Mouse (Mus musculus): ENCODE data around the gene Eomes. TPM values are rescaled to one million over a fixed set of nuclear protein-coding genes. Genes with fewer than 3 reads are reported as not detected.

The Eomes gene
- polyA plus RNA-seq, 1 experiment from 2014 or later: not detected

DNA sequence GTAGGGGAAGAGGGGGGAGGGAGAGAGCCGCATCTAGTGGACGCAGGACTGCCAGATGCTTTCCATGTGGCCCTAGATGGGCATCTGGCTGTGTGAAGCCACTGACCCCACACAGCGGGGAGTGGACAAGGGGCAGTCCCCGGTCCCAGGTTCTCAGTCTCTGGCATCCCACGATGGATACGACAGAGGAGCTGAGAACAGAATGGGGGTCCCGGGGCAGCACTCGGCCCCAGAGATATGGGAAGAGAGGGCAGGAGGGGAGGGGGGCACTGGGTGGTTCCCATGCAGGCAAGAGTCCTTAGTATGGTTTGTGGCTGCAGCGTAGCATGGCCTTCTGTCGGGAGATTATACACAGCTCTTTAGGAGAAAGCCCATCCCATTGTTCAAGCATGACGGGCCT, 45.7 kb downstream of the Eomes start:
- Histone ChIP-seq H3K36me3 (peaks cover 64% of the 10 kb centered on the region), H3K4me2 (no peak overlapping the region), H3K4me3 (replicated peaks) (no peak overlapping the region), H3K9me3 (replicated peaks) (no peaks in the 10 kb centered on the region), H3K27me3 (no peaks in the 10 kb centered on the region), H3K27ac (no peak overlapping the region), H3K4me1 (peaks cover 20% of the 10 kb centered on the region), H3K9ac (no peak overlapping the region)
- 97% methylated on average over 11 of the region's 11 CpGs for WGBS
- no peak for ATAC-seq (replicated peaks; ENCODE audit: low FRiP score)

GRCm38 (mm10) chr9:118527056-118527455, 49.0 kb downstream of the Eomes start:
- no peak for ATAC-seq (replicated peaks; ENCODE audit: low FRiP score)
- 92% methylated on average over 18 of the region's 18 CpGs for WGBS
- H3K27me3 ChIP-seq: no peaks in the 10 kb centered on the region
- H3K27ac ChIP-seq: no peak overlapping the region
- H3K36me3 ChIP-seq: peaks cover 94% of the 10 kb centered on the region
- no peaks in the 10 kb centered on the region for H3K4me1 ChIP-seq
- H3K9me3 ChIP-seq (replicated peaks): no peaks in the 10 kb centered on the region
- no peak overlapping the region for H3K4me3 ChIP-seq (replicated peaks)
- H3K9ac ChIP-seq: no peak overlapping the region
- H3K4me2 ChIP-seq: no peak overlapping the region

DNA sequence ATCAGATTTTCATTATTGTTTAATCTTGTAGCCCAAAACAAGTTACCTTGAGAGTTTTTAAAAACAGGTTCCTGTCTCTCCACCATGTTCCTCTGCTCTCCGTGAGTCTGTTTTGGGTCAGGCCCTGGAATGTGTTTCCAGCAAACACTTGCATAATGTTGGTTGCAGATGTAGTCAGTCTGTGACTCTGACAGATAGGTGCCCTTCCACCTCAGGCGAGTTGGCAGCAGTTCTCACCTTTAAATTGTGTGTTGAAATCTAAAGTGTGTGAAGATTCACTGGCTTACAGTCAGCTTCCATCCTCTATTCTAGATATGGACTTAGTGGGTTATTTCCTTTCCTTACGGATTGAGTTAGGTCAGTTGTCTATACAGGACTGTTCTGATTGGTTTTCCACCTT, 51.8 kb downstream of the Eomes start:
- Histone ChIP-seq H3K4me3 (replicated peaks) (no peak overlapping the region), H3K27me3 (no peaks in the 10 kb centered on the region), H3K36me3 (peaks cover 95% of the 10 kb centered on the region), H3K4me2 (no peak overlapping the region), H3K9ac (no peak overlapping the region), H3K27ac (no peak overlapping the region), H3K4me1 (no peaks in the 10 kb centered on the region), H3K9me3 (replicated peaks) (no peaks in the 10 kb centered on the region)
- ATAC-seq (replicated peaks; ENCODE audit: low FRiP score): no peak
- WGBS: 84% methylated on average over 3 of the region's 3 CpGs

DNA sequence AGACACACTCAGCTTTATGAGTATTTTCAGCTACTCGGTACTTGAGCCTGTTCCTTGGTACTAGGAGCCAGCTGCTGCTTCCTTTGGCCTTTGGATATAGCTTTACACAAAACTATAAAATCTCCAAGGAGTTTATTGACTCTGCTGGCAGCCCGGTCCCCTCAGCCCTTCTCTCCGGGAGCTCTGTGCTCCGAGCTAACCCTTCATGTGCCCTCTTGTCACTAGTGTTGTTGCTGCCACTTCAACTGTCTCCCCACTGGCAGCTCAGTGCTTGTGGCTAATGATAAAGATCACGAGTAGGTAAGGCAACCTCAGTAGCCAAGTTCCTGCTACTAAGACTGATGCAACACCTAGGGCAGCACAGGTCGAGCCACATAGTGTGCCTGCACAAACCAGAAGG, 52.7 kb downstream of the Eomes start:
- Histone ChIP-seq H3K9ac (no peak overlapping the region), H3K36me3 (peaks cover 93% of the 10 kb centered on the region), H3K4me1 (no peaks in the 10 kb centered on the region), H3K9me3 (replicated peaks) (no peaks in the 10 kb centered on the region), H3K27me3 (no peaks in the 10 kb centered on the region), H3K4me2 (no peak overlapping the region), H3K4me3 (replicated peaks) (no peak overlapping the region), H3K27ac (no peak overlapping the region)
- WGBS: 57% methylated on average over 6 of the region's 6 CpGs
- no peak for ATAC-seq (replicated peaks; ENCODE audit: low FRiP score)

DNA sequence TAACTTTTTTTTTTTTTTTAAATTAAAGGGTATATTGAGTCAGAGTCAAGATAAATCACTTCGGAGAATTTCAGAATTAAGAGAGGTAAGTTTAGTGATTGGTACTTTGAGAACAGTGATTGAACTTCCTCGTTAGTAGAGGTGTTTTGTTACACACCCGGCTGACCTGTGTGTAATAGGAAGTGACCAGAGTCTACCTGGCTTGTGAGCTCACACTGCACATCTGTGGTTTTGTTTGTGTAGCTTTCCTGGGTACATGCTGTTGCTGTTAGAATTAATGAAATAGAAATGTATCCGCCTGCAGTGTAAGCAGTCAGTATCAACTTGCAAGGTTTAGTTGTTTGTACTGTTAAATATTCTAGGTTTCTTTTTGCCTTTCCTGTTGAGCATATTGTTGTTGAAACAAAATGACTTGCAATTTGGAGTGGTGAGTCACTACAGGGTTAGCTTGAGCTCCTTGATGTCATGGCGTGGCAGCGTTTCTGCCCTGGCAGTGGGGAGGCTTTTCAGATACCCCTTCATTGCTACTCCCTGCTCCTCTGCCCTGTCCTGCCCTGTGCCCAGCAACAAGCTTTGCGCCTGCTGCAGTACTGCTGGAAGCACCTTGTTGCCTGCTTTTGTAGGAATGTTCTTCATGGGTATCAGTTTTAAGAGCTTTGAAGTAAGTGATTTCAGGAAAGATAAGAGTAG, 54.6 kb downstream of the Eomes start:
- WGBS: 83% methylated on average over 7 of the region's 7 CpGs
- Histone ChIP-seq H3K4me1 (no peaks in the 10 kb centered on the region), H3K27me3 (no peaks in the 10 kb centered on the region), H3K4me2 (no peak overlapping the region), H3K27ac (no peak overlapping the region), H3K9me3 (replicated peaks) (no peaks in the 10 kb centered on the region), H3K36me3 (peaks cover 93% of the 10 kb centered on the region), H3K4me3 (replicated peaks) (no peak overlapping the region), H3K9ac (no peak overlapping the region)
- no peak for ATAC-seq (replicated peaks; ENCODE audit: low FRiP score)

Other genes starting within 250 kb of the Eomes start
- gene Golga4, start 28.1 kb downstream of the Eomes start, polyA plus RNA-seq (2015; fragmentation: Nextera tagmentation; extraction: Ambion mirVana): 56.5 and 58.7 TPM in 2 replicates
- 25.8 and 26.1 TPM in 2 replicates for gene Itga9, start 128.5 kb downstream of the Eomes start, polyA plus RNA-seq (2015; fragmentation: Nextera tagmentation; extraction: Ambion mirVana)

Data from kidney, embryonic 15.5 days (tissue).